Mouse (Mus musculus) liver, adult 2 months (tissue): ENCODE measurements around the gene Chd3. TPM values are rescaled to one million over a fixed set of nuclear protein-coding genes. Genes with fewer than 3 reads are reported as not detected.

Experiments
- DNase-seq: peaks from one replicate; pipeline ENCODE4 v3.0.0-alpha.2; 2011; ENCODE audit warnings: low read depth, low spot score; ENCODE audit errors: extremely low read depth
- H3K27ac ChIP-seq: fragments of 200-500 bp; replicated peaks from 2 replicates; pipeline ENCODE4 v1.5.1; 2012; ENCODE audit warnings: low read depth, mild to moderate bottlenecking, control low read depth, inconsistent platforms, low read length; ENCODE audit not compliant: insufficient read depth
- H3K27me3 ChIP-seq: fragments of 200-500 bp; 2 replicates; pipeline ENCODE4 v1.6.1; 2012; ENCODE audit warnings: mild to moderate bottlenecking, moderate library complexity, low read length, inconsistent platforms; ENCODE audit not compliant: control insufficient read depth, insufficient read depth
- H3K36me3 ChIP-seq: fragments of 200-500 bp; 2 replicates; pipeline ENCODE4 v1.6.1; 2012; ENCODE audit warnings: low read length, inconsistent platforms; ENCODE audit not compliant: control insufficient read depth, insufficient read depth
- H3K4me1 ChIP-seq: fragments of 200-500 bp; 2 replicates; pipeline ENCODE4 v1.6.1; 2011; ENCODE audit warnings: low read length; ENCODE audit not compliant: control insufficient read depth, insufficient read depth
- H3K4me3 ChIP-seq: fragments of 200-500 bp; 2 replicates; pipeline ENCODE4 v1.5.1; 2011; ENCODE audit warnings: low read depth, mild to moderate bottlenecking, control low read depth, low read length, moderate library complexity; ENCODE audit not compliant: insufficient read depth
- H3K79me2 ChIP-seq: fragments of 200-500 bp; 2 replicates; pipeline ENCODE4 v1.6.1; 2012; ENCODE audit warnings: inconsistent platforms, mild to moderate bottlenecking, low read length, moderate library complexity; ENCODE audit not compliant: control insufficient read depth, insufficient read depth
- H3K9ac ChIP-seq: fragments of 200-500 bp; 2 replicates; pipeline ENCODE4 v1.6.1; 2012; ENCODE audit warnings: low read depth, mild to moderate bottlenecking, control low read depth, inconsistent platforms, low read length
- CTCF ChIP-seq: fragments of 200-500 bp; IDR thresholded peaks from 2 replicates; pipeline ENCODE4 v1.5.1; 2011; ENCODE audit warnings: low read depth, low read length, control low read depth
- POLR2A ChIP-seq: fragments of 200-500 bp; IDR thresholded peaks from 2 replicates; pipeline ENCODE4 v1.6.1; 2011; ENCODE audit warnings: low read length, control low read depth; ENCODE audit not compliant: insufficient read depth; ENCODE audit errors: extremely low read depth
- WGBS: fragments of 180-500 bp; shearing (Covaris S2); methylation state at CpG from one replicate; pipeline ENCODE4 v1.1.7; 2018; 5-methylcytosine and 5-hydroxymethylcytosine counted together
- polyA plus RNA-seq: library from polyadenylated mRNA; depleted of rRNA; stranded (reverse); fragments of >200 nt; gene quantifications from 2 replicates; pipeline ENCODE4 v1.2.3, GENCODE M21; 2012
- total RNA-seq: library from RNA; depleted of rRNA; stranded (reverse); fragments of >200 nt; gene quantifications from 2 replicates; pipeline ENCODE4 v1.2.3, GENCODE M21; 2014

Gene Chd3
- total and polyA plus RNA-seq, 2 experiments = 57.5 to 80.2 TPM

DNA sequence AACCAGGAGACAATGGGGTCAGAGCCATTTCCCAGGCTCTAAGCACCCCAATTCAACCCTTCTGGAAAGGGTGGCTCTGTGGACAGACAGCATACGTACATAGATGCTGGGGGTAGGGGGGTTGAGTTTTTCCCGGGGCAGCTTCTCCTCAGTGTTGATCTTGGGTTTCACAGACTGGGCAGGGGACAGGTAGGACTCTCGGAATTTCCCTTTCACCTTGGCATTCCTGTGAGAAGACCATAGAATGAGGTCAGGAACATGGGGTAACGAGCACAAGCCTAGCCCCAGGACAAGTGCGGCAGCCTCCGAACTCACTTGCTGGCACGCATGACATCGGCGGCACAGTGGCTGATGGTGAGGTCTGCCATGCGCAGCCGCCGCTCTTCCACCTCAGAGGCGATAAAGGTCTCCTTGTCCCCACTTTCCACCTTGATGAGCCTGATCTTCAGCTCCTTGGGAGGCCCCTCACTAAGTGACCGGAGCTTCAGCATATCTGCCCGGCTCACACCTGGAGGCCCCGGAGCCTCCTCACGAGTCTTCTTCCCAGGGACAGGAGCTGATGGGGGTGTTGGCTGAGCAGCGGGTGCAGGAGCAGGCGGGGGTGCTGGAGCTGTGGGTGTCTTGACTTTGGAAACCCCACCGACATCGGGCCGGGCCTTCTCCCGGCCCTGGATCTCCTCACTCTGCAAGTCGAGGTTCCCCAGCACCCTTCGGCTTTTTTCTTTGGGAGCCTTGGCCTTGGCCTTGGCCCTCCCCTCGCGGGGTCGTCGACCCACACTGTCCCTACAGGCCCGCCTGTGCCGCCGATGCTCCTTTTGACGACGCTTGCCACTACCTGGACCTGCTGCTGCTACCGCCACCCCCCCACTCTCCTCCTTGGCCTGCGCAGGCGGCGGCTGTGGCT, 34.7 kb upstream of the Chd3 start:
- Histone ChIP-seq H3K4me1 (peaks cover 12% of the 10 kb centered on the region), H3K27ac (no peak overlapping the region), H3K36me3 (peaks cover 10% of the 10 kb centered on the region; the same call in 1 of the 2 replicates), H3K9ac (no peak overlapping the region), H3K27me3 (no peaks in the 10 kb centered on the region), H3K79me2 (peaks cover 14% of the 10 kb centered on the region; the same call in 1 of the 2 replicates), H3K4me3 (no peak overlapping the region)
- DNase-seq = no peak
- TF ChIP-seq CTCF = no peak
- TF ChIP-seq POLR2A = no peak
- 84% methylated on average over 38 of the region's 38 CpGs for WGBS

DNA sequence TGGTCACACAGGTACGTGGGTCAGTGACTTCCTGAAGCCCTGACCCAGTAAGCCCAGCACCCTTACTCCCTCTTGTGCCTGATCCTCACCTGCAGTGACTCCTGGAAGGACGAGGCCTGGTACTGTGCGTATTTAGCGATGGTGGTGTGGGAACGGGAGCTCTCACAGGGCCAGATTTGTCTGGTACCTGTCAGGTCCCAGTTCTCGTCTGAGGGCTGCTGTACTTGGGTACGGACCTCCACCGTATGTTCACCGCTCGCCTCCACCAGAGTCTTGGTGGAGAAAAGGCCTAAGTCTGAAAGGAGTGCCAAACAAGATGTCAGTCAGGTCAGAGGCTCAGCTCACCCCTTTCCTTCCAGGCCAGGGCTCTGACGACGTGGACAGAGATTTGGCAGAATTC, 32.8 kb upstream of the Chd3 start:
- peaks cover 2% of the 10 kb centered on the region; the same call in 1 of the 2 replicates for H3K79me2 ChIP-seq
- no peaks in the 10 kb centered on the region for H3K27me3 ChIP-seq
- no peak overlapping the region for H3K4me3 ChIP-seq
- no peak overlapping the region for H3K9ac ChIP-seq
- H3K4me1 ChIP-seq = peaks cover under 1% of the 10 kb centered on the region; the same call in 1 of the 2 replicates
- WGBS = 84% methylated on average over 12 of the region's 12 CpGs
- DNase-seq = no peak
- peaks cover 10% of the 10 kb centered on the region; the same call in 1 of the 2 replicates for H3K36me3 ChIP-seq
- H3K27ac ChIP-seq = no peak overlapping the region
- no peak for TF ChIP-seq CTCF
- no peak for TF ChIP-seq POLR2A

DNA sequence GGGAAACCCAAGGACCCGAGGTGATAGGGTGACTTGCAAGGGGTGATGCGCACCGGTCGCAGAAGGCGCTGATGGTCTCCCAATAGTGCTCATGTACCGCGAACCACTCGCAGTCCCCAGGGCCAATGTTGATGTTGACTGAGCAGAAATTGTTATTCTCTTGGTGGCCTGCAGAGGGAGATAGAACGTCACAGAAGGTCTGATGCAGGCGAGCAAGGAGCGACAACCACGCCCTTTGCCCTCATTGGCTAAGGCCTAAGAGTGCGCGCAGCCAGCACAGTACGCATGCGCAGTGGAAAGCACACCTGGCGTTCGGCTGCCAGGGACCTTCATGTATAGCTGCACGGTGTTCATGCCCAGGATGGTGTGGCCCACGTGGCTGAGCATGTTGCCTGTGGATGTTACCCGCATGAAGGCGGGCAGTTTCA, 32.0 kb upstream of the Chd3 start:
- H3K4me1 ChIP-seq = peaks cover 3% of the 10 kb centered on the region
- peaks cover 10% of the 10 kb centered on the region; the same call in 1 of the 2 replicates for H3K36me3 ChIP-seq
- H3K4me3 ChIP-seq = no peak overlapping the region
- no peaks in the 10 kb centered on the region for H3K79me2 ChIP-seq
- no peaks in the 10 kb centered on the region for H3K27me3 ChIP-seq
- peak; percentile 81 for DNase-seq
- H3K9ac ChIP-seq = no peak overlapping the region
- H3K27ac ChIP-seq = no peak overlapping the region
- TF ChIP-seq CTCF (peak; percentile 91), POLR2A (no peak)
- WGBS = 24% methylated on average over 22 of the region's 22 CpGs

DNA sequence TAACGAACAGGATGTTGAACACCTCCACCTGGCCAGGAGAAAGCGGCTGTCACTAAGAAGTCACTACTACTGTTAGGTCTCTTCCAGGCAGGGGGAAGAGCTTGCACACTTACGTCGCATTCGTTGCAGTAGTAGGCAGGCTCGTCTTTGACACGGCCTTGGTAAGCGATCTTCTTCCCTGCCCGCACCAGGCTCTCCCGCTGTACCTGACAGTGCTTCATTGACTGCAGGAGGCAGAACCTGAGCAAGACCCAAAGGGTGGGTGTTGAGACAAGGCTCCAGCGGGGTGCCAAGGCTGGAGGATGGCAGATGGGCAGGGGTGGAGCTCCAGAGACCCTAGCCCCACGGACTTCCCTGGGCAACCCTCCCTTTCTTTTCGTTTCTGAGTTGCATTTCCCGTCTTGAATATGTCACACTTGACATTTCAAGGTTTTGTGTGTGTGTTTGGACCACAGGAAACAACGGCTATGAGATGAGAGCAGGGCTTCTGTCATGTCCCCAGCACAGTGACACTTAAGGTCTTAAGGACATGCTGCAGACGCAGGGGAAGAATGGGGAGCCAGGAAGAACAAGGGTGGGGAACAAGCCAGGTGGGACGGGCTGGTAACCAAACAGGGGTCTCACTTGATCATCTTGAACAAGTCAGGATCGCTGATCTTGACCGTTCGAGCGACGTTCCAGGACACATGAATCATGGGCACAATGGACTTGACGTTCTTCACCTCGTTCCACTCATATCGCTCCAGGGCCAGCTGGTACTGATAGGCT, 31.1 kb upstream of the Chd3 start:
- DNase-seq = no peak
- H3K4me1 ChIP-seq = peaks cover 3% of the 10 kb centered on the region
- H3K36me3 ChIP-seq = peaks cover 10% of the 10 kb centered on the region; the same call in 1 of the 2 replicates
- H3K9ac ChIP-seq = no peak overlapping the region
- H3K27ac ChIP-seq = no peak overlapping the region
- no peak overlapping the region for H3K4me3 ChIP-seq
- H3K27me3 ChIP-seq = no peaks in the 10 kb centered on the region
- WGBS = 92% methylated on average over 25 of the region's 25 CpGs
- no peaks in the 10 kb centered on the region for H3K79me2 ChIP-seq
- TF ChIP-seq CTCF (no peak), POLR2A (no peak)

DNA sequence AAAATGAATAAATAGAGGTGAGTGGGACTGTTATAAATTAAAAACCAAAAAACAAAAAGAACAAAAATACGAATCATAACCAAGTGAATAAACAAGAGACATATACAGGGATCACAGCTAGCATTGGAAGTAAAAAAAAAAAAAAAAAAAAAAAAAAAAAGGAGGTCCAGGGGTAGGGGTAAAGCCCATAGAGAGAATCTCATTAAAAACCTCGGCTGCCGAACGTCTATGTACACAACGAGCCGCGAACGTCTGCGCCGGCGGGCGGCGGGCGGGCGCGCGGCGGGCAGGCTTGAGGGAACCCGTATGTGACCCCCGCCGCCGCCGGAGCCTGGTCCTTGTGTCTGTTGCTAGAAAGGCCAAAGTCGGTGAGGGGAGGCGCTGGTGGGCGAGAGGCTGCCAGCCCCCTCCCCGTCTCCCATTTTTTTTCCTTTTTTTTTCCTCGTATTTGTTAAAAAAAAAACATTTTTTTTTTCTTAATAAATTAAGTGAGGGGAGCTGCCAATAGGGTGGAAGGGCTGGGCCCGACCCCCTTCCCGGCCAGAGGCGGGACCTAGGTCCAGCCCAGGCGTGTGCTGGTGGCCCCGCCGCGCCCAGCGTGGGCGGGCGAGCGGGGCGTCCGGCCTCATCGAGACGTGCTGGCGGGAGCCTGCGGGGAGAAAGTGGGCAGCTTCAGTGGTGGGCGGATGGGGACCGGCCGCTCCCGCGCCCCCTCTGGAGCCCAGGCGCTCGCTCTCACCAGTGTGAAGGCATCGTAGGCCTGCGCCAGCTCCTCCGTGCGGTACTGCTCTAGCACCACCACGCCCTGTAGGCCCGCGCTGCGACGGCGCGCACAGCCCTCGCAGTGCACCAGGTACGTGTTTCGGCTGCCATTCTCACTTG, 30.2 kb upstream of the Chd3 start:
- WGBS = 89% methylated on average over 64 of the region's 66 CpGs
- H3K27me3 ChIP-seq = no peaks in the 10 kb centered on the region
- H3K36me3 ChIP-seq = peaks cover 8% of the 10 kb centered on the region; the same call in 1 of the 2 replicates
- no peak for TF ChIP-seq CTCF
- no peak for TF ChIP-seq POLR2A
- no peak overlapping the region for H3K27ac ChIP-seq
- peaks cover 3% of the 10 kb centered on the region for H3K4me1 ChIP-seq
- DNase-seq = no peak
- no peaks in the 10 kb centered on the region; the same call in 1 of the 2 replicates for H3K79me2 ChIP-seq
- H3K9ac ChIP-seq = no peak overlapping the region
- no peak overlapping the region for H3K4me3 ChIP-seq
